Mouse (Mus musculus): ENCODE measurements around the gene Lamb3. TPM values are rescaled to one million over a fixed set of nuclear protein-coding genes. Genes with fewer than 3 reads are reported as not detected.

Lamb3 gene
- total RNA-seq, 2 experiments from 2014 or later = 1.4 to 1.7 TPM

DNA sequence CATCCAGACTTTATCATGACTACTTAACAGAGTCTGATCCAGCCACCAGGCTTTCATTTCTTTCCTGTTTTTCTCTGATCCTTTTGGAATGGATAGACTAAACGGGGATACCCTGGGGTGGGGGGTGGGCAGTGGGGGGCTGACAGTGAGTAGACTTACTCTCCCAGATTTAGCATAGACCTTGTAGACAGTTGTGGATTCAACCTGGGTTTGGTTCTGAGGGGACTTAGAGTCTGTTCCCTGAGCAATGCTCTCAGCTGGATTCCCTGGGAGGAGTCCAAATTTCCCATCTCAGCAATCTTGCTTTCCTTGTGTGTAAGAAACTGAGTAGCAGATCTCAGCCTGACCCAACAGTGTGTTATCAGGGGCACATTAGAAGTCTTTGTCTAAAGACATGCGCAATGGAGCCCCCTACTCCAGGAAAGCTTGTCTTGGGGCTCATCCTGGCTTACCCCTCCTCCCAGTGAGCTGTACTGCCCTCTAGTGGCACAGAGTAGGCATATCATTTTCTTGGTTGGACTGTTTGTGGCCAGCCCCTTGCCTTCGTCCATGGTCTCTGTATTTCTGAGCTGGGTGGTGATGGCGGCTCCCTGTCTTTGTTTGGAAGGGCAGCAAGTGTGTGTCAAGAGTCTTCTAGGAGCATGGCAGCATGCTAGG is 169.1 kb downstream of the Lamb3 start:
- no peak for DNase-seq (ENCODE audit: low spot score in 2 of 2)

DNA sequence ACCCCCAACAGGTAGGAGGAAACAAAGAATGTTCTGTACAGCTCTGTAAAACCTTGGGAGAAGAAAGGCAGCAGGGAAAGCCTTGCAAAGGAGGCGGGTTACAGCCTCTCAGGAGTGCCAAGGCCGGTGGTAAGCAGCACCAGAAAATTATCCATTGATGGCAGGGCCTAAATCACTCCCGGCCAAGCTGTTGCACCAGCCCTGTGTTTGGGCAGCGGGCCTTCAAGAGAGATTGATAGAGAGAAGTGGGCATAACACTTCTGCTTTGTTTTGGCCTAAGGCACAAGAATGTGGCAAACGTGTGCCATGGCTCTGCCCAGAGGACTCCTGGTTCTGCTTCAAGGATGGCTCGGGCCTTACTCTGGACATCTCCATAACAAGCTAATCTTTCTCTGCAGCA is 172.1 kb downstream of the Lamb3 start:
- DNase-seq (ENCODE audit: low spot score in 2 of 2) = no peak

GRCm38 (mm10) chr1:193380877-193381276 is 173.4 kb downstream of the Lamb3 start:
- DNase-seq (ENCODE audit: low spot score in 2 of 2) = no peak

- no peak for DNase-seq (ENCODE audit: low spot score in 2 of 2)
Observed at GRCm38 (mm10) chr1:193381597-193382404, 174.3 kb downstream of the Lamb3 start.

DNA sequence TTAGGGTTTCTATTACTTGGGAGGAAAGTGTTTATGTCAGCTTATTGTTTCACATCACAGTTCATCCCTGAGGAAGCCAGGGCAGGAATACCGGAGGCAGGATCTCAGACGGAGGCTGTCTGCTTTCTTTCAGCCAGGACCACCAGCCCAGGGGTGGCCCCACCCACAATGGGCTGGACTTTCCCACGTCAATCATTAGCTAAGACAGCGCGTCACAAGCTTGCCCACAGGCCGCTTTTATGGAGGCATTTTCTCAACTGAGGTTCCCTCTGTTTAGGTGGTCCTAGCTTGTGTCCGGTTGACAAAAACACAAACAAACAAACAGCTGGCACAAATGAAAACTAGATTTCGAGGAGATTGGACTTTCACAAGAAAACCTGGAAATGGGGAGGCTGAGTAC is 174.9 kb downstream of the Lamb3 start:
- no peak for DNase-seq (ENCODE audit: low spot score in 2 of 2)

DNA sequence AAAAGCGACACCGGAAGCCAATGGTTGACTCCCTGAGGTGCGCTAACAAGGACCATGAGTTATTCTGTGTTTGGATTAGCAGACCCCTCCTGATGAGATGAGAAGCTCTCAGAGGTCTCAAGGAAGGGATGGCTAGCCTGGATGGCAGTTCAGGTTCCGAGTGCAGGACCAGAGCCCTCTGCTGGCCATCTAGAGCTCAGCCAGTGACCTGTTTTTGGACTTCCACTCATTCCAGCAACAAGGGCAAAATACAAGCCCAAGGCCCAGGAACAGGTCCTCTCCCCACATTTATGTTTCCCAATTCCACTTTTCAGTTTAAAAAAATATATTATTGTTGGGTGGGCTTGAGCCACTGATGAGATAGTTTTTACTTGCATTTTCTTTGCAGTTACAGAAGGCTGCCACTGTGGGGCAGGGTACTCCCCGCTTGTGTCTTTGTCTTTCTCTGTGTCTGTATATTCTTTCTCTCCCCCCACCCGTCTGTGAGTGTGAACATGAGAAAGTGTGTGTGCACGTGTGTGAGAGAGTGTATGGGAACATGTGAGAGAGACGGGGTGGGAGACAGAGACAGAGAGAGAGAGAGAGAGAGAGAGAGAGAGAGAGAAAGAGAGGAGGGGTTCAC is 175.5 kb downstream of the Lamb3 start:
- DNase-seq (ENCODE audit: low spot score in 2 of 2) = no peak

DNA sequence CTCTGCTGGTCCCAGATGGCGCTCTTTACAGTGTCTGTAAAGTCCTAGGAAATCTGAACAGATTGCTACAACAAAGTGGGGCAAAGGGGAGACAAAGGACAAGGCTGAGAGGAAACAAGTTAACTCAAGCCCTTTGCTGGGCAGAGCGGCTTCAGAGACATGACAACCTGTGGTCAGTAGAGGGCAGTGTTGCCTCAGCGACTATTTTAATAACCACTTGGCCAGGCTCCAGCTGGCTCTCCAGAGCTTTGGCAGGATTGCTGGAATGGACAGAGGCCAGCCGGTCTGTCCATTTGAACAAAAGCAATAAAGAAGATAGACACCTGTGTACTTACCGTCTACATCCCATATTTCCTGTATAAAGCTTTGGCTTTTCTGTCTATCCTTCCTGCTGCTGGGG is 178.6 kb downstream of the Lamb3 start:
- peak; percentile 57 to 74 for DNase-seq (ENCODE audit: low spot score in 2 of 2)

DNA sequence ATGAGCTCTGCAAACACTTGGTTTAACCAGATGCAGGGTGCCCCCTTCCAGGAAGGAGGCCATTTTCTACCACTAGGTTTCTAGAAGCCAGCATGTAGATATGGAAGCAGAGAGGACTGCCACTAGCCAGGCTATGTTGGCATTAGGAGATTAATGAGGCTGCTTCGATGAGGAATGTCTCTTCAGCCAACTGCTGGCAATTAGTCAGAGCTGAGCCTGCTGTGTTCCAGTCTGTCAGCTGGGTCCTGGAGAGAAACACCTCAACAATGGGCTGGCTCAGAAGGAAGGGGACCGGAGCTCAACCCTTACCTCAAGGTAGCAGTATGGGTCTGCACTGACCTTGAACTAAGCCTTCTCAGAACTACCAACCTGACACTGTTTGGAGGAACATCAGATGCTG is 179.7 kb downstream of the Lamb3 start:
- DNase-seq (ENCODE audit: low spot score in 2 of 2) = no peak

DNA sequence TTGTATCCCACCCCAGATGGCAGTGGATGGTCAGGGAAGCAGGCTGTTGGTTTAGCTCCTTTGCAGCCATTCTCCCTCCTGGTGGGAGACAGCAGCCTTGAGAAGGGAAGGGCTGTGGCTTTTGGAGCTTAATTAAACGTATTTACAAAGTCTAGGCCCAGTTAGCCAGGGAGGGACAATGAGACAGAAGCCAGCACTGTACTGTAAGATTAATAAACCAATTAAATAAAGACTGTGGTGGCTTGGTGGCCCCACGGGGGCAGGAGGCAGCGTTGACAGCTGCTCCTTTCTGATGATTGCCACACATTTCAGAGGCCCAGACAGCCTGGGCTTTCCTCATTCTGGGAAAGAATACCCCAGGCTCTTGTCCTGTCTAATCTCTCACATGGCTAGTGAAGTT is 182.0 kb downstream of the Lamb3 start:
- no peak for DNase-seq (ENCODE audit: low spot score in 2 of 2)

- no peak for DNase-seq (ENCODE audit: low spot score in 2 of 2)
Observed at GRCm38 (mm10) chr1:193390004-193390403, 182.5 kb downstream of the Lamb3 start.

- no peak for DNase-seq (ENCODE audit: low spot score in 2 of 2)
Observed at GRCm38 (mm10) chr1:193392266-193392665, 184.8 kb downstream of the Lamb3 start.

Other genes starting within 250 kb of the Lamb3 start
- gene Syt14, start 171.9 kb upstream of the Lamb3 start, total RNA-seq (2021) = 10 to 100 TPM in 1 of 2 experiments, 1 to 10 TPM in 1; 9.9 to 10.6 TPM
- 10 to 100 TPM; 18.1 to 19.9 TPM for gene Diexf, start 77.4 kb upstream of the Lamb3 start, total RNA-seq (2021)
- gene Irf6, start 54.6 kb upstream of the Lamb3 start, total RNA-seq (2021) = 1 to 10 TPM; 3.6 to 4.7 TPM
- 1 to 10 TPM; 4.8 to 5.7 TPM for gene A130010J15Rik, start 39.7 kb upstream of the Lamb3 start, total RNA-seq (2021)
- 1 to 10 TPM; 3.5 to 7.7 TPM for gene Traf3ip3, start 6.0 kb upstream of the Lamb3 start, total RNA-seq (2021)
- 10 to 100 TPM in 1 of 2 experiments, 1 to 10 TPM in 1; 7.0 to 40.0 TPM for gene Hsd11b1, start 56.4 kb downstream of the Lamb3 start, total RNA-seq (2021)
- 10 to 100 TPM; 68.2 to 71.5 TPM for gene G0s2, start 65.5 kb downstream of the Lamb3 start, total RNA-seq (2021)
- 1 to 10 TPM; 1.8 to 3.6 TPM for gene Camk1g, start 162.6 kb downstream of the Lamb3 start, total RNA-seq (2021)